Mouse (Mus musculus) embryonic facial prominence, embryonic 15.5 days (tissue): ENCODE data around the gene Gnao1. TPM values are rescaled to one million over a fixed set of nuclear protein-coding genes. Genes with fewer than 3 reads are reported as not detected.

Experiments
- ATAC-seq: fragments of 200-750 bp; cut with Nextera tagmentation; 2 replicates; pipeline ENCODE4 v1.8.0; 2017; ENCODE audit warnings: low read depth, moderate TSS enrichment; ENCODE audit not compliant: insufficient number of reproducible peaks, low FRiP score, low TSS enrichment
- H3K27ac ChIP-seq: fragments of 300-500 bp; sonication (generic); replicated peaks from 2 replicates; pipeline ENCODE4 v1.5.1; 2015; ENCODE audit warnings: mild to moderate bottlenecking, inconsistent platforms
- H3K27me3 ChIP-seq: fragments of 300-500 bp; sonication (generic); 2 replicates; pipeline ENCODE4 v1.6.1; 2015; ENCODE audit warnings: inconsistent platforms
- H3K36me3 ChIP-seq: fragments of 300-500 bp; sonication (generic); 2 replicates; pipeline ENCODE4 v1.6.1; 2015; ENCODE audit warnings: mild to moderate bottlenecking, inconsistent platforms
- H3K4me1 ChIP-seq: fragments of 300-500 bp; sonication (generic); 2 replicates; pipeline ENCODE4 v1.6.1; 2015; ENCODE audit warnings: inconsistent platforms
- H3K4me2 ChIP-seq: fragments of 300-500 bp; sonication (generic); replicated peaks from 2 replicates; pipeline ENCODE4 v1.6.1; 2015; ENCODE audit warnings: mild to moderate bottlenecking, inconsistent platforms
- H3K4me3 ChIP-seq: fragments of 300-500 bp; sonication (generic); replicated peaks from 2 replicates; pipeline ENCODE4 v1.5.1; 2015; ENCODE audit warnings: mild to moderate bottlenecking, inconsistent platforms
- H3K9ac ChIP-seq: fragments of 300-500 bp; sonication (generic); 2 replicates; pipeline ENCODE4 v1.6.1; 2015; ENCODE audit warnings: inconsistent platforms
- H3K9me3 ChIP-seq: fragments of 300-500 bp; sonication (generic); replicated peaks from 2 replicates; pipeline ENCODE4 v1.6.1; 2016; ENCODE audit warnings: inconsistent platforms
- WGBS: fragments of 180-500 bp; shearing (Covaris S2); methylation state at CpG from one replicate; pipeline ENCODE4 v1.1.7; 2015; 5-methylcytosine and 5-hydroxymethylcytosine counted together
- polyA plus RNA-seq: library from polyadenylated mRNA; unstranded; fragments of >200 nt; fragmentation: Nextera tagmentation; extraction: Ambion mirVana; gene quantifications from 2 replicates; pipeline ENCODE4 v1.2.1, GENCODE M21; 2015

Gnao1 gene
- polyA plus RNA-seq, result 11.7 and 14.3 TPM in 2 replicates

GRCm38 (mm10) chr8:93809686-93810027 is at the start of gene Gnao1:
Gene Gnao1 (plus strand): TSS chr8:93809966.
- peak; percentile 1; the same call in 1 of the 2 replicates for ATAC-seq
- Histone ChIP-seq H3K4me1 (peaks cover 38% of the 10 kb centered on the region), H3K9ac (peak within 1 kb of the TSS; percentile 44; the same call in 1 of the 2 replicates), H3K27ac (peak within 1 kb of the TSS; percentile 63; the same call in 1 of the 2 replicates), H3K4me3 (peak within 1 kb of the TSS; percentile 68), H3K27me3 (peaks cover 21% of the 10 kb centered on the region), H3K36me3 (no peaks in the 10 kb centered on the region), H3K4me2 (peak within 1 kb of the TSS; percentile 89), H3K9me3 (no peaks in the 10 kb centered on the region)
- WGBS, result 10% methylated on average over 9 of the region's 9 CpGs

DNA sequence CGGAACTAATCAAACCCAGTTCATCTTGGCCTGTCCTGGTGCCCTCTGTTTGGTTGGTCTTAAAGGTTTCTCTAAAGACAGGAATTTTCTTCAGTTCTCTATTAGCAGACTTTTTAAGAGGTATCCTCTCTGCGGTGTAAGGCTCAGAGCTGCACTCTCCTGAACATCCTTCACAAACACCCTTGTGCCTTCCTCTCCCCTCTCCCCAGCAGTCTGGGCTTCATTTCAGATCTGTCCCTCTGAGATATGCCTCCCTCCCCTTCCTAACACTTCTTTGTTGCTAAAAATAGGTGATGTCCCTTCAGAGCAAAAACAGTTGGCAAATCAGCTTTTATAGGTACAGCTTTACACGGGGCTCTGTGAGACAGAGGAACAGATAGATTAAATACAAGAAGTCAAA is 32.2 kb upstream of the Gnao1 start:
- no peaks in the 10 kb centered on the region for H3K9me3 ChIP-seq
- no peak overlapping the region for H3K4me3 ChIP-seq
- H3K9ac ChIP-seq, result no peak overlapping the region
- ATAC-seq, result no peak
- no peak overlapping the region for H3K27ac ChIP-seq
- no peaks in the 10 kb centered on the region for H3K4me1 ChIP-seq
- H3K36me3 ChIP-seq, result no peaks in the 10 kb centered on the region
- no peaks in the 10 kb centered on the region for H3K27me3 ChIP-seq
- no peak overlapping the region for H3K4me2 ChIP-seq
- 52% methylated on average over 3 of the region's 3 CpGs for WGBS

- ATAC-seq, result no peak
- Histone ChIP-seq H3K4me1 (peaks cover 34% of the 10 kb centered on the region), H3K27me3 (peaks cover 19% of the 10 kb centered on the region), H3K27ac (no peak overlapping the region), H3K9me3 (no peaks in the 10 kb centered on the region), H3K36me3 (no peaks in the 10 kb centered on the region), H3K4me3 (no peak overlapping the region), H3K9ac (no peak overlapping the region), H3K4me2 (no peak overlapping the region)
- 66% methylated on average over 3 of the region's 3 CpGs for WGBS
These were observed 540 bp upstream of the Gnao1 start for GRCm38 (mm10) chr8:93809226-93809625.

GRCm38 (mm10) chr8:93810028-93810858 is 477 bp downstream of the Gnao1 start:
- Histone ChIP-seq H3K4me2 (peak overlapping the region; percentile 89), H3K4me3 (peak overlapping the region; percentile 68), H3K9me3 (no peaks in the 10 kb centered on the region), H3K27me3 (peaks cover 22% of the 10 kb centered on the region), H3K27ac (peak overlapping the region; percentile 63; the same call in 1 of the 2 replicates), H3K4me1 (peaks cover 39% of the 10 kb centered on the region), H3K36me3 (no peaks in the 10 kb centered on the region), H3K9ac (peak overlapping the region; percentile 44; the same call in 1 of the 2 replicates)
- peak; percentile 91 for ATAC-seq
- WGBS, result under 1% methylated on average over 44 of the region's 116 CpGs

DNA sequence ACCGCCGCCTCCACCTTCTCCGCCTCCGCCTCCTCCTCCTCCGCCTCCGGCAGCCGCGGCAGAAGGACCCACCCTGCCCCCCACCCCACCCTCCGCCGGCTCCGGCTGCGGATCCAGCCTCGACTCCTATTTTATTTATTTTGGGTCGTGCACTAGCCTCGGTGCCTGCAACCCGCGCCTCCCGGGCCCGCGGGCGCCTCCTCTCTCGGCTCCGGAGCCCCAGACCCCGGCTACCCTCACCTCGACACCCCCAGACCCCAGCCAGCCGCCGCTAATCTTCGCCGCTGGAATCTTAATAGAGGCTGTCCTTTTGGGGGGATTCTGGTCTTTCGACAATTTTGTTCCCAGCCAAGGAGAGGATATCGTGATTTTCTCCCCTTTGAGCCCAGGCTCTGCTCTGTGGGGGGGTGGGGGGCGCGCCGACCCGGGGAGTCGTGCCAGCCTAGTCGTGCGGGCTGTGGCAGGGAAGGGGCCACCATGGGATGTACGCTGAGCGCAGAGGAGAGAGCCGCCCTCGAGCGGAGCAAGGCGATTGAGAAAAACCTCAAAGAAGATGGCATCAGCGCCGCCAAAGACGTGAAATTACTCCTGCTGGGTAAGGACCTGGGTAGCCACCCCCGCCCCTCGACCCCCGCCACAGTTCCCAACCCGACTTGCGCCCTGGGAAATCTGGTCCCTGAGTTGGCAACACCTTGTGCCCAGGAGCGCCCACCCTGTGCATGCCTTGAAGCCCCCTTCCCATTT is 1.3 kb downstream of the Gnao1 start:
- Histone ChIP-seq H3K9me3 (no peaks in the 10 kb centered on the region), H3K36me3 (no peaks in the 10 kb centered on the region), H3K9ac (peak overlapping the region; percentile 44), H3K4me2 (peak overlapping the region; percentile 89), H3K27me3 (peaks cover 22% of the 10 kb centered on the region), H3K4me3 (peak overlapping the region; percentile 68), H3K27ac (no peak overlapping the region), H3K4me1 (peaks cover 39% of the 10 kb centered on the region)
- WGBS, result under 1% methylated on average over 51 of the region's 53 CpGs
- no peak; the same call in 1 of the 2 replicates for ATAC-seq

DNA sequence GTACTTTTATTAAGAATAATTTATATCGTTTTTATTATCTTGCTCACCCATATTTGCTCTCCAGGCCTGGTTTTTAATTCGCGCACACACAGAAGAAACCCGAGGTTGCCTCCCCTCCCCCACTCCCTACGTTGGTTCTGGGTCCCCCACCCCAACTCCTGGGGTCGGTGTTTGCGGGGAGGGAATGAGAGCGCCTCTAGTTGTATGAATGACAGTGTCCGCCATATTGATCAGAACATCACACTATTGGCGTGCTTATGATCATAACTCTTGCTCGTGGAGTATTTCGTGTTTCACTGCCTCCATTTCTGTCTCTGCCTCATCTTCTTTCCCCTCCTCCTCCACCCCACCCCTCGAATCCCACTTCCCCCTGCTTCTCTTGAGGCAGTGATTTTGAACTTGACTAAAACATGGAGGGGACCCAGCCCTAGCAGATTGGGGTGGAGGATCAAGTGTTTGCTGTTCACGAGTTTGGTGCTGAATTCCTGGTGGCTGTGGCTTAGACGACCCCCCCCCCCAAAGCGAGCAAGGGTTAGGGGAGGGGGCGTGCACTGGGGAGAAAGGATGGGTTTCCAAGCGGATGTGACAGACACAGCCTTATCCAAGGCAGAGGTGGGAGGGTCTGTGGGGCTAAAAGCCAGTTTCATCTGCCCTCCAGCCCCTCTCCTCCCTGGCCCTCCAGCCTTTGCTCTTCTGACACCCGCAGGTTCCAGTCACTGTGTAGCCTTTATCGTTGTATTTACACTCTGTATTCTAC is 2.1 kb downstream of the Gnao1 start:
- no peak overlapping the region for H3K27ac ChIP-seq
- ATAC-seq, result no peak
- no peaks in the 10 kb centered on the region for H3K9me3 ChIP-seq
- WGBS, result 12% methylated on average over 20 of the region's 20 CpGs
- peaks cover 22% of the 10 kb centered on the region for H3K27me3 ChIP-seq
- peak overlapping the region; percentile 89 for H3K4me2 ChIP-seq
- H3K36me3 ChIP-seq, result no peaks in the 10 kb centered on the region
- peak overlapping the region; percentile 68 for H3K4me3 ChIP-seq
- H3K4me1 ChIP-seq, result peaks cover 39% of the 10 kb centered on the region
- H3K9ac ChIP-seq, result no peak overlapping the region

DNA sequence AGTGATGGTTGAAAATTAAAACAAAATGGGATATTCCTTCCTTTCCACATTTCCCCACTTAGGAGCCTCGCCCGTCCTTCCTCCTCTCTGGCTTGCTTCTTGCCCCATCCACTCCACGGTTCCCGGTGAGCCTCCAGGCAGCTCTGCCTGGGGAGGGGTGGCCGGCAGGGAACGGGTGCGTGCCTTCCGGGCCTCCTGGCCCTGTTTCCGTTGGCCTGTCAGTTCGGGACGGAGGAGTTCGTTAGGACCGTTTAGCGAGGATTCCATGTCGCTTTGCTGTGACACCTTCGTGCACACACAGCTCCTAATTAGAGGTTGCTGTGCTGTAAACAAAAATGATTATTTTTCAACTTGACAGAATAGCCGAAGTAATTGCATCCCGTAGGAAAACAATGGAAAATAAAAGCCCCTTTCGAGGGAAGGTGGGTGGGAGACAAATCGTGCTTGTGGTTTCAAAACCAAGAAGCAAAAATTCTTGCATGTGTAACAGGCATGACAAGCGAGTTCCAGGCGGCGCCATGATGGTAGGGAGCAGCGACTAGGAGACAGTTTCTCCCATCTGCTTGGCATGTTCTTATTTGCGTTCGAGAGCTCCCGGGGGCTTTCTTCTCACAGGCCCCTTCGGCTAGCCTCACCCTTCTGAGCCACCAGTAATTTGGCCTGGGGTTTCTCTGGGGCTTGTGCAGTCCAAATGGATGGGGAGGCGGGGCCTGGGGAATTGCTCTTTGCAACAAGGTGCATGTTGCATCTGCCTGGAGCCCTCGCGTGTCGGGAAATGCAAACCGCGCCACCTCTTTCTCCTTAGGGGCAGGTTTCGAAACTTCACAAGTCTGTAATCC is 3.0 kb downstream of the Gnao1 start:
- Histone ChIP-seq H3K9me3 (no peaks in the 10 kb centered on the region), H3K36me3 (no peaks in the 10 kb centered on the region), H3K27me3 (peaks cover 20% of the 10 kb centered on the region), H3K4me3 (peak overlapping the region; percentile 68), H3K27ac (no peak overlapping the region), H3K9ac (no peak overlapping the region), H3K4me2 (peak overlapping the region; percentile 89), H3K4me1 (peaks cover 39% of the 10 kb centered on the region)
- ATAC-seq, result no peak
- WGBS, result 5% methylated on average over 35 of the region's 35 CpGs

DNA sequence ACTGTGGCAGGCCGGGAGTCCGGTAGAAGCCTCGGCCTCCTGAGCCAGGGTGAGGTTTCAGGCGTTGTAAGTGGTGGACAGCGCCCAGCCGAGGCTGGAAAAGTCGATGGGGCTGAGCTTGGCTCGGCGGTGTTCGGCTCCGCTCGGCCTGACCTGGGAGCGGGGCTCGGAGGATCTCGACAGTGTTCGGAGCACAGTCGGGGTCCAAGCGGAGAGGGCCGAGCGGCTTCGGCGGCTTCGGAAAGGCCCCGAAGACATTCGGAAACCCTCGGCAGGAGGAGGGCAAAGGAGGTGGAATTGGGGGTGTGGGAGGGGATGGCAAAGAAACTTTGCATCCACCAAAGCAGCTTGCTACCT is 3.6 kb downstream of the Gnao1 start:
- Histone ChIP-seq H3K4me1 (peaks cover 39% of the 10 kb centered on the region), H3K4me3 (peak overlapping the region; percentile 68), H3K27me3 (peaks cover 20% of the 10 kb centered on the region), H3K27ac (no peak overlapping the region), H3K9ac (no peak overlapping the region; the same call in 1 of the 2 replicates), H3K36me3 (no peaks in the 10 kb centered on the region), H3K4me2 (peak overlapping the region; percentile 89), H3K9me3 (no peaks in the 10 kb centered on the region)
- WGBS, result under 1% methylated on average over 26 of the region's 26 CpGs
- ATAC-seq, result peak; percentile 81

DNA sequence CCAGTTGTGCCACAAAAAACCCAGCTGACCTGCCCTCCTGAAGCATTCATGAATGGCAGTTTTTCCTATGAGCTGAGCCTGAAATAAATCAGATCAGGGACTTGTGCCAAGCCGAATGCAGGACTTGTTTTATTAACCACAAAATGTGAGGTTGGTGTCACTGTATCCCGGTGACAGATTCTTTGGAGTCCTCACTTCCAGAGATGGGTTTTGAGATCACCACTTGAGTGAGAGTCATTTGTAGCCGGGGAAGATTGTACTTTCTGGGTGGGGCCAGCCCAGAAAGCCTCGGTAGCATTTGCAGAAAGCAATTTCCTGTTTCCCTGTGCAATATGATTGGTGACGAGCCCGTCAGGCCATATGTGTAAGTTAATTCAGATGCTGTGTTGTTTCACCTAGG is 4.5 kb downstream of the Gnao1 start:
- no peaks in the 10 kb centered on the region for H3K36me3 ChIP-seq
- H3K9me3 ChIP-seq, result no peaks in the 10 kb centered on the region
- peaks cover 39% of the 10 kb centered on the region for H3K4me1 ChIP-seq
- WGBS, result 45% methylated on average over 6 of the region's 6 CpGs
- peaks cover 20% of the 10 kb centered on the region for H3K27me3 ChIP-seq
- no peak overlapping the region for H3K9ac ChIP-seq
- no peak overlapping the region for H3K4me3 ChIP-seq
- no peak for ATAC-seq
- H3K4me2 ChIP-seq, result no peak overlapping the region
- no peak overlapping the region for H3K27ac ChIP-seq

GRCm38 (mm10) chr8:93816226-93816625 is 6.5 kb downstream of the Gnao1 start:
- ATAC-seq, result no peak
- WGBS, result 84% methylated on average over 6 of the region's 6 CpGs
- H3K4me1 ChIP-seq, result peaks cover 33% of the 10 kb centered on the region
- H3K9me3 ChIP-seq, result no peaks in the 10 kb centered on the region
- H3K36me3 ChIP-seq, result no peaks in the 10 kb centered on the region
- no peak overlapping the region for H3K4me2 ChIP-seq
- no peak overlapping the region for H3K4me3 ChIP-seq
- no peak overlapping the region for H3K27ac ChIP-seq
- no peak overlapping the region for H3K9ac ChIP-seq
- peaks cover 17% of the 10 kb centered on the region for H3K27me3 ChIP-seq
